Mouse (Mus musculus) testis, postnatal 10 days (tissue): ENCODE data around the gene Fnip1.

Source experiments
- DNase-seq: peaks from one replicate; pipeline ENCODE4 v3.0.0; 2021; ENCODE audit warnings: low spot score

The Fnip1 gene

GRCm38 (mm10) chr11:54542414-54542813 lies 104.4 kb downstream of the Fnip1 start:
- no peak for DNase-seq

DNA sequence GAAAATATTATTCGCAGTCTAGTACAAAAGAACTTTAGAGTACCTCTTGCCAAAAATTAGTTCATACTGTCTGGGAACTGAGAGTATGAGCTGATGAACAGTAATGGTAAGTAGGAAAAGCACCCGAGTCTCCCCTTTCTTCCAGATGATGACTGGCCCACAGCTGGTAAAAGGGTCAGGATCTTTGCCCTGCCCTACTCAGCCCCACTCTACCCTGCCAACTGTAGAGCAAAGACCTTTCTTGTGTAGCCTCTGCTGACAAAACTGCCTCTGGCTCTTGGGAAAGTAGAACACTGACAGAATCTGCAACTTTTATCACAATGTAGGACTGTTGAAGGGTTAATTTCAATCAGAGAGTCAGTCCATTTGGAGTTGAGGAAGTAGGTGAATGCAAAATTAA lies 117.0 kb downstream of the Fnip1 start:
- DNase-seq: no peak

- no peak for DNase-seq
Observed at GRCm38 (mm10) chr11:54562761-54563160, 124.8 kb downstream of the Fnip1 start.
